Mouse (Mus musculus) lung, postnatal 0 days (tissue): ENCODE measurements at regions not wholly inside any gene's neighbourhood (a gene's known extent, or its start where the extent isn't known, plus 50 kb on each side); places are given as distances from the start of the nearest gene placed in this dataset.

ENCODE experiments used
- CTCF ChIP-seq: IDR thresholded peaks from 2 replicates; pipeline ENCODE4 v1.5.1; 2016; ENCODE audit warnings: antibody characterized with exemption, mild to moderate bottlenecking
- EP300 ChIP-seq: IDR thresholded peaks from 2 replicates; pipeline ENCODE4 v1.6.1; 2016; ENCODE audit warnings: antibody characterized with exemption, mild to moderate bottlenecking, control low read depth

- no peak for TF ChIP-seq CTCF
- TF ChIP-seq EP300 = no peak
Observed at GRCm38 (mm10) chr13:25700965-25701364, 430.7 kb upstream of the Nrsn1 start.
